7 mouse cellular contexts compared by ENCODE assay signal in genomic region chr5:25222752-25223702, GRCm38 (mm10). TPM values are rescaled to one million over a fixed set of nuclear protein-coding genes. Genes with fewer than 3 reads are reported as not detected.
DNase-seq lines count a peak whose midpoint lies in the region; ATAC-seq and TF ChIP-seq lines count a peak whose summit lies in the region.

Gene E130116L18Rik (minus strand): TSS chr5:25223153.

- no peaks in the 10 kb centered on the region for H3K9me3 ChIP-seq in embryonic facial prominence, embryonic 10.5 days
- no peaks in the 10 kb centered on the region for H3K9me3 ChIP-seq in limb, embryonic 11.5 days (ENCODE audit: control insufficient read depth, low read length)
- no peaks in the 10 kb centered on the region for H3K9me3 ChIP-seq in midbrain, embryonic 13.5 days

- H3K27me3 ChIP-seq in embryonic facial prominence, embryonic 10.5 days (replicated peaks; ENCODE audit: low read depth, poor library complexity, severe bottlenecking) = no peaks in the 10 kb centered on the region
- no peaks in the 10 kb centered on the region for H3K27me3 ChIP-seq in heart, adult 2 months (ENCODE audit: control insufficient read depth, insufficient read depth, low read length)
- no peaks in the 10 kb centered on the region for H3K27me3 ChIP-seq in kidney, adult 2 months (replicated peaks; ENCODE audit: control insufficient read depth, insufficient read depth, low read length)
- no peaks in the 10 kb centered on the region for H3K27me3 ChIP-seq in limb, embryonic 11.5 days (ENCODE audit: control insufficient read depth, insufficient read depth, low read length)
- no peaks in the 10 kb centered on the region for H3K27me3 ChIP-seq in midbrain, embryonic 13.5 days
- H3K27me3 ChIP-seq in small intestine, adult 2 months (ENCODE audit: control insufficient read depth, insufficient read depth, low read length) = no peaks in the 10 kb centered on the region

- H3K9ac ChIP-seq in heart, adult 2 months (ENCODE audit: low read depth, low read length) = peak within 1 kb of the TSS; percentile 87
- H3K9ac ChIP-seq in limb, embryonic 11.5 days (ENCODE audit: low read length) = peak within 1 kb of the TSS; percentile 87
- H3K9ac ChIP-seq in midbrain, embryonic 13.5 days (replicated peaks) = peak within 1 kb of the TSS; percentile 76

- H3K79me2 ChIP-seq in heart, adult 2 months (replicated peaks; ENCODE audit: control insufficient read depth, insufficient read depth, low read length) = peaks cover 3% of the 10 kb centered on the region

- peak within 1 kb of the TSS; percentile 64 for H3K4me2 ChIP-seq in limb, embryonic 11.5 days (ENCODE audit: low read depth, severe bottlenecking)
- H3K4me2 ChIP-seq in midbrain, embryonic 13.5 days (replicated peaks) = peak within 1 kb of the TSS; percentile 71

- 5% methylated on average over 72 of the region's 72 CpGs for WGBS in embryonic facial prominence, embryonic 10.5 days
- 2% methylated on average over 72 of the region's 72 CpGs for WGBS in heart, adult 2 months
- 2% methylated on average over 72 of the region's 72 CpGs for WGBS in kidney, adult 2 months
- 6% methylated on average over 63 of the region's 72 CpGs for WGBS in limb, embryonic 11.5 days
- 4% methylated on average over 71 of the region's 72 CpGs for WGBS in midbrain, embryonic 13.5 days
- WGBS in small intestine, adult 2 months = under 1% methylated on average over 72 of the region's 72 CpGs

- H3K4me1 ChIP-seq in embryonic facial prominence, embryonic 10.5 days = peaks cover 9% of the 10 kb centered on the region
- no peaks in the 10 kb centered on the region for H3K4me1 ChIP-seq in heart, adult 2 months (ENCODE audit: control insufficient read depth, insufficient read depth, low read length)
- peaks cover 18% of the 10 kb centered on the region; the same call in 1 of the 2 replicates for H3K4me1 ChIP-seq in kidney, adult 2 months (ENCODE audit: control insufficient read depth, insufficient read depth, low read length)
- H3K4me1 ChIP-seq in limb, embryonic 11.5 days (ENCODE audit: control insufficient read depth, insufficient read depth, low read length) = no peaks in the 10 kb centered on the region
- H3K4me1 ChIP-seq in midbrain, embryonic 13.5 days (replicated peaks) = peaks cover 13% of the 10 kb centered on the region
- peaks cover 5% of the 10 kb centered on the region; the same call in 1 of the 2 replicates for H3K4me1 ChIP-seq in small intestine, adult 2 months (ENCODE audit: control insufficient read depth, insufficient read depth, insufficient read length, low read length)

- H3K36me3 ChIP-seq in embryonic facial prominence, embryonic 10.5 days (replicated peaks) = peaks cover 15% of the 10 kb centered on the region
- H3K36me3 ChIP-seq in heart, adult 2 months (ENCODE audit: control insufficient read depth, insufficient read depth, low read length) = peaks cover 5% of the 10 kb centered on the region
- no peaks in the 10 kb centered on the region for H3K36me3 ChIP-seq in kidney, adult 2 months (ENCODE audit: control insufficient read depth, insufficient read depth, low read length)
- no peaks in the 10 kb centered on the region; the same call in 1 of the 2 replicates for H3K36me3 ChIP-seq in limb, embryonic 11.5 days (ENCODE audit: control insufficient read depth, insufficient read depth, low read length)
- peaks cover 4% of the 10 kb centered on the region; the same call in 1 of the 2 replicates for H3K36me3 ChIP-seq in midbrain, embryonic 13.5 days
- no peaks in the 10 kb centered on the region for H3K36me3 ChIP-seq in small intestine, adult 2 months (ENCODE audit: control insufficient read depth, insufficient read depth, low read length)

- TF ChIP-seq EP300 in heart, adult 2 months (IDR thresholded peaks at IDR 0.05; ENCODE audit: insufficient read depth, low read depth, low read length) = no peak

- peak; percentile 95 for ATAC-seq in limb, embryonic 11.5 days (ENCODE audit: insufficient number of reproducible peaks, low FRiP score, low TSS enrichment, low read depth)
- peak; percentile 98 for ATAC-seq in midbrain, embryonic 13.5 days

- TF ChIP-seq CTCF in heart, adult 2 months (IDR thresholded peaks at IDR 0.05) = no peak
- no peak for TF ChIP-seq CTCF in kidney, adult 2 months (conservative IDR thresholded peaks at IDR 0.05; ENCODE audit: insufficient read depth, insufficient read length, low read depth, low read length)
- TF ChIP-seq CTCF in small intestine, adult 2 months (IDR thresholded peaks at IDR 0.05; ENCODE audit: extremely low read depth, insufficient read length, insufficient replicate concordance, low read depth, low read length) = no peak

- DNase-seq in adrenal gland, postnatal 14 days = peak; percentile 95
- DNase-seq in embryonic facial prominence, embryonic 10.5 days (ENCODE audit: low spot score) = peak; percentile 92
- peak; percentile 91 to 94 for DNase-seq in heart, adult 2 months
- DNase-seq in kidney, adult 2 months = peak; percentile 93
- DNase-seq in limb, embryonic 11.5 days (ENCODE audit: low spot score) = peak; percentile 93

- H3K27ac ChIP-seq in embryonic facial prominence, embryonic 10.5 days (replicated peaks) = peak within 1 kb of the TSS; percentile 95
- peak within 1 kb of the TSS; percentile 72 for H3K27ac ChIP-seq in heart, adult 2 months
- H3K27ac ChIP-seq in kidney, adult 2 months (ENCODE audit: insufficient read depth, low read depth, low read length) = peak within 1 kb of the TSS; percentile 79
- H3K27ac ChIP-seq in limb, embryonic 11.5 days (replicated peaks; ENCODE audit: low read depth, low read length) = 0 out of 2 replicates have a peak within 1 kb of the TSS, but pooled peaks have one; percentile 36
- peak within 1 kb of the TSS; percentile 89 for H3K27ac ChIP-seq in midbrain, embryonic 13.5 days
- H3K27ac ChIP-seq in small intestine, adult 2 months (ENCODE audit: insufficient read depth, low read depth, low read length) = peak within 1 kb of the TSS; percentile 34

- TF ChIP-seq POLR2A in heart, adult 2 months (IDR thresholded peaks at IDR 0.05; ENCODE audit: insufficient read depth, low read depth, low read length) = no peak
- TF ChIP-seq POLR2A in kidney, adult 2 months (IDR thresholded peaks at IDR 0.05; ENCODE audit: low read depth, low read length) = no peak
- no peak; the same call in 1 of the 2 replicates for TF ChIP-seq POLR2A in small intestine, adult 2 months (IDR thresholded peaks at IDR 0.05; ENCODE audit: low read depth, low read length)

- peak within 1 kb of the TSS; percentile 85 for H3K4me3 ChIP-seq in embryonic facial prominence, embryonic 10.5 days
- peak within 1 kb of the TSS; percentile 51 for H3K4me3 ChIP-seq in heart, adult 2 months
- peak within 1 kb of the TSS; percentile 69 for H3K4me3 ChIP-seq in kidney, adult 2 months (ENCODE audit: insufficient read depth, low read depth, low read length)
- H3K4me3 ChIP-seq in limb, embryonic 11.5 days (ENCODE audit: low read depth, low read length) = peak within 1 kb of the TSS; percentile 57
- peak within 1 kb of the TSS; percentile 64 for H3K4me3 ChIP-seq in midbrain, embryonic 13.5 days (replicated peaks)
- H3K4me3 ChIP-seq in small intestine, adult 2 months (ENCODE audit: low read depth, low read length) = peak within 1 kb of the TSS; percentile 84

- intact Hi-C loops in heart, adult 2 months (cut with DNase I) = no loop called here

RNA-seq across cellular contexts. Expression of gene E130116L18Rik, which starts in this region (rescaled TPM):
- total RNA-seq in adrenal gland, postnatal 14 days (2021) = not detected in 2 replicates
- polyA plus RNA-seq in embryonic facial prominence, embryonic 10.5 days (2016; fragmentation: Nextera tagmentation; extraction: Ambion mirVana) = 2.9 TPM in 1 of 2 replicates, not detected in the other
- not detected for total RNA-seq in heart, adult 2 months (2021)
- polyA plus RNA-seq in heart, adult 2 months (2012; rRNA removed) = not detected in 2 replicates
- not detected in 2 replicates for polyA plus RNA-seq in kidney, adult 2 months (2012; rRNA removed)
- not detected in 2 replicates for polyA plus RNA-seq in limb, embryonic 11.5 days (2014; fragmentation: Nextera tagmentation; extraction: Ambion mirVana)
- polyA plus RNA-seq in midbrain, embryonic 13.5 days (2015; fragmentation: Nextera tagmentation; extraction: Ambion mirVana) = not detected in 2 replicates
- not detected in 2 replicates for polyA plus RNA-seq in small intestine, adult 2 months (2012; rRNA removed)

Comparison
In these comparisons a context has a peak if more than half of its experiments do, and no peak if none do; other contexts are left out.
1. Peak in every context shown above with its lines: DNase-seq, ATAC-seq, H3K4me3 ChIP-seq and H3K27ac ChIP-seq.
2. Peak in DNase-seq in adrenal gland, postnatal 14 days; RNA of the gene not detected or under 1 TPM.
3. Peak in DNase-seq, H3K4me3 ChIP-seq, H3K27ac ChIP-seq and H3K9ac ChIP-seq in heart, adult 2 months; RNA of the gene not detected or under 1 TPM.
4. Peak in DNase-seq, H3K4me3 ChIP-seq and H3K27ac ChIP-seq in kidney, adult 2 months; RNA of the gene not detected or under 1 TPM.
5. Peak in DNase-seq, ATAC-seq, H3K4me3 ChIP-seq, H3K27ac ChIP-seq, H3K9ac ChIP-seq and H3K4me2 ChIP-seq in limb, embryonic 11.5 days; RNA of the gene not detected or under 1 TPM.
6. Peak in ATAC-seq, H3K4me3 ChIP-seq, H3K27ac ChIP-seq, H3K9ac ChIP-seq and H3K4me2 ChIP-seq in midbrain, embryonic 13.5 days; RNA of the gene not detected or under 1 TPM.
7. H3K27ac ChIP-seq: peak in every context shown above with its lines; median percentile 95 in embryonic facial prominence, embryonic 10.5 days; 89 in midbrain, embryonic 13.5 days; 79 in kidney, adult 2 months; 72 in heart, adult 2 months; 36 in limb, embryonic 11.5 days; 34 in small intestine, adult 2 months.